Mouse (Mus musculus) Patski (cell line): ENCODE results near the gene Klrb1b. TPM values are rescaled to one million over a fixed set of nuclear protein-coding genes. Genes with fewer than 3 reads are reported as not detected.
"Not testable (repeated sequence)": the region's sequence is repeated elsewhere in the genome, so short reads cannot be mapped to it uniquely, and the experiment has no call there.

Experiments used
- ATAC-seq: fragments of 100-300 bp; one replicate; pipeline ENCODE4 v1.8.0; 2021
- CTCF ChIA-PET: fragments of 350-600 bp; sonication (Branson Sonifier 250); formaldehyde crosslinking; loops from one replicate; lab custom pipeline; 2022; ENCODE audit warnings: inconsistent platforms; lab: Charles Lee
- POLR2A ChIA-PET: fragments of 350-600 bp; sonication (Branson Sonifier 250); formaldehyde crosslinking; loops from one replicate; lab custom pipeline; 2022; ENCODE audit warnings: antibody characterized with exemption, inconsistent platforms; lab: Charles Lee
- DNase-seq: peaks from one replicate; pipeline ENCODE4 v3.0.0-alpha.2; 2011; ENCODE audit warnings: low read depth, low spot score
- H3K27me3 ChIP-seq: fragments of 371-371 bp; one replicate; pipeline ENCODE4 v1.5.1; 2021
- CTCF ChIP-seq: fragments of 100-300 bp; IDR thresholded peaks from one replicate; pipeline ENCODE4 v1.5.1; 2021
- in situ Hi-C: fragments of 300-500 bp; cut with MboI; formaldehyde crosslinking; loops from 3 replicates; pipeline ENCODE4 v1.11.1; 2018; ENCODE audit warnings: low pct_unique_long_range_greater_than_20kb, mixed read lengths
- polyA plus RNA-seq: library from polyadenylated mRNA; unstranded; gene quantifications from one replicate; pipeline ENCODE4 v1.2.3, GENCODE M21; 2021

The Klrb1b gene
- polyA plus RNA-seq, 1 experiment from 2014 or later = not detected

DNA sequence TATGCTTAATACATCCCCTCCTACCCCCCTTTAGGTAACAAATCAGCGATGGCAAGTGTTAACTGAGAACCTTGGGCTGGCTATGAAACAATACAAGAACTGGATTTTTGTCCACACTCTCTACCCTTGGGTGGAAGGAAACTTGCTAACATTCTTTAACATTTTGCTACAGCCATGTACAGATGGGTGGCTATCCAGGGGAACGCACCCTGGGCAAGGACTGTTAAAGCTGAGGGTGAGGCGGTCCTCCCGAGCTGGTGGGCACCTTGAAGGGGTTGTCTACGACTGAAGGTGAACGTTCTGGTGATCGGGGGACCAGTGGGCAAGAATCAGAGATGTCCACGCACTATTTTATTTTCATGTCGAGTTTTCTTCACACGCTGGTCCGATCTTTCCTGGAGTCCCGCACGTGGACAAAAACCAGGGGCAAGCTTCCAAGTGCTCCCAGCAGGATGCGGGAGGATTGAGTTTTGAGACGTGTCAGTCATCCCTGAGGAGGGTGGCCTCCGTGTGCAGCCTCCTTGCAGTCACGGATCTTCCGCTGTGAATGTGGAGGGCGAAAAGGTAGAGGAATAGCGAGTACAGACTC is 16.3 kb upstream of the Klrb1b start:
- ATAC-seq (no peak), DNase-seq (no peak)
- in situ Hi-C loops = loop anchor here (5.0 to 25.0 kb wide), 4 partner anchors 40 to 695 kb away; partner anchors contain the start of genes Clec2d and Gabarapl1
- CTCF ChIA-PET = interaction anchor here (1.4 kb wide), 2 partner anchors 36 to 40 kb away, joined by 3 to 4 read pairs; no protein-coding TSS in a partner anchor
- H3K27me3 ChIP-seq = no peaks in the 10 kb centered on the region
- POLR2A ChIA-PET = no interaction called here
- no peak for TF ChIP-seq CTCF

DNA sequence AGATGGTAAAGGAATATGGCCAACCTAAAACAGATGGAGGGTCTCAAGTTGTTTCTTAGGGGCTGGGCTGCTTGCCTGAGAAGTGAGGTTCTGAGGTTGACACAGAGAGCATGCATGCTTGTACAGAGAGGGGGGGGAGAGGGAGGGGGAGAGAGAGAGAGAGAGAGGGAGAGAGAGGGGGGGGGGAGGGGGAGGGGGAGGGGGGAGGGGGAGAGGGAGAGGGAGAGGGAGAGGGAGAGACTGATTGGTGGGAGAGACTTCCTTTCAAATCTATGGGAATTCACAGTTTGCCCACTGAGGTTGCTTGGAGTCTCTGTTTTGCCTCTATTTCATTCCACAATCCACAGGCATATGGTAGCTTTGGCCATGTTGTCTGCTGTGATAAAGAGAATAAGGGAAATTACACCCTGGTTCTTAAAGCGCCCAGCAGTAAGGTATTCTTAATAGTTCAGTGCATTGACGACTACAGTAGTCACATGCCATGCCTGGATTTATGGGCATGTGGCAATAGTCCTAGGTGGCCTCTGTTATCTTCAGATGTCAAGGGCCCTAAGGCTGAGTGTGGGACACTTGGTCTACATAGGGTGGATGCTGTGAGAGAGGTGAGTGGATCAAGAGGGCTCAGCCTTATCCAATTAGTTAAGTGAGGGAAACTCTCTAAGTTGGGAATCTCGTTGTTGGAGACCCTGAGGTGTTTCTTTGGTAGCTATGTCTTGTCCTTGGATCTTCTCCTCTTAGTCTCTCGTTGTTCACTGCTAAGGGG is 15.4 kb upstream of the Klrb1b start:
- in situ Hi-C loops = loop anchor here (5.0 to 25.0 kb wide), 4 partner anchors 39 to 696 kb away; partner anchors contain the start of genes Clec2d and Gabarapl1
- ATAC-seq = no peak

DNA sequence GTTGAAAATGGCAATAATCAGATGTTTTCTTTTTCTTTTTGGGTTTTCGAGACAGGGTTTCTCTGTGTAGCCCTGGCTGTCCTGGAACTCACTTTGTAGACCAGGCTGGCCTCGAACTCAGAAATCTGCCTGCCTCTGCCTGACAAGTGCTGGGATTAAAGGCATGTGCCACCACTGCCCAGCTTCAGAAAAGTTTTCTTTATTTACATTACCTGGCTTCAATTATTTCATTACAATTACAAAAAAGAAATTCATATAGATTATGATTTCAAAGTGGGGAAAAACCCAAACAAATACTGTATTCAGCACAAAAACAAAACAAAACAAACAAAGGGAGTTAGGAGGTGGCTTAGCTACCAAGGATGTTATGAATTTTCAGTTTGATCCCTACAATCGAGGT is 14.5 kb upstream of the Klrb1b start:
- in situ Hi-C loops = loop anchor here (5.0 to 25.0 kb wide), 4 partner anchors 38 to 697 kb away; partner anchors contain the start of genes Clec2d and Gabarapl1
- POLR2A ChIA-PET, ATAC-seq, H3K27me3 ChIP-seq, DNase-seq: not testable (repeated sequence)
- CTCF ChIA-PET = interaction anchor here (0.8 kb wide), 1 partner anchor 74 kb away, joined by 3 read pairs; no protein-coding TSS in a partner anchor

More for the DNA sequence above, 15.4 kb upstream of the Klrb1b start:
- POLR2A ChIA-PET = no interaction called here
- CTCF ChIA-PET = no interaction called here
- DNase-seq = no peak
- no peak for TF ChIP-seq CTCF
- H3K27me3 ChIP-seq = no peaks in the 10 kb centered on the region

DNA sequence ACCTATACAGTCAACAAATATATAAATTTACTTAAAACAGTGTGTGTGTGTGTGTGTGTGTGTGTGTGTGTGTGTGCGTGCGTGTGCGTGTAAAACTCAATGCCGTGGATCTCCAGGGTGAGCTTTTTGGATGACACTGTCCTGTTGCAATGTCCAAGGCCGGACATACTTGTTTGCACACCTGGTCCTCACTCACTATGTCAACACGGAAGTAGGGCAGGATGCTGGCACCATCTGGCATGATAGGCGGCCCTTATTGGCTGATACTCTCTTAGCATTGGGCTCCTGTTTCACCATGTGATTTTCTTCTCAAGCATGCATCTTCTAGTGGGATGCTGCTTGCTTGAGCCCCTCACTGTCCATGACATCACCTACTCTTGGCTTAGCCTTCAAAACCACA is 13.8 kb upstream of the Klrb1b start:
- in situ Hi-C loops = loop anchor here (5.0 to 25.0 kb wide), 4 partner anchors 38 to 697 kb away; partner anchors contain the start of genes Clec2d and Gabarapl1
- H3K27me3 ChIP-seq = no peaks in the 10 kb centered on the region
- TF ChIP-seq CTCF = no peak
- DNase-seq (no peak), ATAC-seq (no peak)
- POLR2A ChIA-PET = no interaction called here
- CTCF ChIA-PET = interaction anchor here (0.8 to 1.1 kb wide), 2 partner anchors 36 to 73 kb away, joined by 3 read pairs; no protein-coding TSS in a partner anchor

DNA sequence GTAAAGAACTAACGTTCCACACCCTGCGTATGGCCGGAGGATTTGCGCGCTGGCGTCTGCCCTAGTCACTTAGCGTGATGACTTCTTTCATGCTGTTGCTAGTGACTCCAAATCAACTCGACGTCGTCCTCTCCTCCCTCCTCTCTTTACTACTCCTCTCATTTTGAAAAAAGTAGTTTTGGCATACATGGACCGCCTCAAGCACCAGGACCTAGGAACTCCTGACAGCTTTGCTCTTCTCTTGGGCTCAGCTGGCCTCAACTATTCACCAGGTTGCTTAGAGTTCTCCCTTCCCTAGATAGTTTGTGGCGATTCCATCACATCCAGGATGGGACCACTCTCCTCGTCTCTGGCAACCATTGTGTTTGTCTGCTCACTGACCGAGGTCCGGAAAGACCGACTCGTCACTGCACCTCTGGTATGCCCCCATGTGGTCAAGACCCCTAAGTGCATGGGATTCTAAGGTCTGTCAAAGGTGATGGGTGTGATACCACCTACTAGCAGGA is 13.2 kb upstream of the Klrb1b start:
- ATAC-seq = peak; percentile 46
- POLR2A ChIA-PET = no interaction called here
- CTCF ChIA-PET = interaction anchor here (1.1 kb wide), 1 partner anchor 35 kb away, joined by 3 read pairs; no protein-coding TSS in a partner anchor
- H3K27me3 ChIP-seq = no peaks in the 10 kb centered on the region
- DNase-seq = no peak
- TF ChIP-seq CTCF = peak; percentile 85
- in situ Hi-C loops = loop anchor here (25.0 kb wide), 1 partner anchor 698 kb away; the partner anchor contains the start of gene Gabarapl1

GRCm38 (mm10) chr6:128838342-128839265 is 12.5 kb upstream of the Klrb1b start:
- DNase-seq = peak; percentile 70
- in situ Hi-C loops = loop anchor here (25.0 kb wide), 1 partner anchor 699 kb away; the partner anchor contains the start of gene Gabarapl1
- no peak for TF ChIP-seq CTCF
- ATAC-seq = peak; percentile 45
- POLR2A ChIA-PET = interaction anchor here (0.6 kb wide), 1 partner anchor 1906 kb away, joined by 3 read pairs; no protein-coding TSS in a partner anchor
- no peaks in the 10 kb centered on the region for H3K27me3 ChIP-seq
- CTCF ChIA-PET = interaction anchor here (1.1 to 1.5 kb wide), 4 partner anchors 11 to 39 kb away, joined by 3 to 5 read pairs (median 4); no protein-coding TSS in a partner anchor

DNA sequence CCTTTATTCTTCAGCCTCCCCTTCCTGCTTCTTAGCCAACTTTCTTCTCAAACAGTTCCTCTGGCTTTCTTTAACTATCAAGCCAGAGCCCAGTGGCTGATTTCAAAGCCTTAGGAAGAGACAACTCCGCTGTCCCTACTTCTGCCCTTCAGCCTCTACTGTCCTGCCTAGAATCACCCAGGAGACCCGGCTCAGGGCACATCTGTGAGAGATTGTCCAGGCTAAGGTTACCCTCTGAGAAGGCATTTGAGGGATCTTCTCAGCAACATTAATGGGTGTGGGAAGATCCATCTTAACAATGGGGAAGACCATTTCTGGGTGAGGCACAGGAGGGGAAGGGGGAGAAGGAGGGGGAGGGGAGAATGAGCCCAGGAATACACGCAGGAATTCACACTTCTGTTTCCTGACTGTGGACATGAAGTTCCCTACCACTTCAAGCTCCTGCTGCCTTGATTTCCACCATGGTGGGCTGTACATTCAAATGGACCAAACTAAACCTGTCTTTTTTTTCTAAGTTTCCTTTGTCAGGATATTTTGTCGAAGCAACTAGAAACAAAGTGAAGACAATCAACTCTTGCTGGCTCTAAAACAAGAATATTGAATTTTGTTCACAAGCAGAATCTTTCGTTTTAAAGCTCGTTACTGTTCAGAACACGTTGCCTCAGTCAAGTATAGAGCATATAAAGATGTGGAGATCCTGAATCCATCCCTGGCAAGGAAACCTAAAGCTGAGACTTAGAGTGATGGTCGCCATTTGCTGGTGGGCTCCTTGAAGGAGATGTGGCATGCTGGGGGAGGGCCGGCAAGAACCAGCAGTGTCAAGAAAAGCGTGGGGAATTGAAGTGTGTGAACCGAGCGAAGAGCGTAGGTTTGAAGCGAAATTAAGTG is 11.6 kb upstream of the Klrb1b start:
- no peak for ATAC-seq
- ChIA-PET CTCF (interaction anchor here (1.1 to 1.5 kb wide), 4 partner anchors 12 to 38 kb away, joined by 3 to 5 read pairs (median 4); no protein-coding TSS in a partner anchor), POLR2A (interaction anchor here (0.6 kb wide), 1 partner anchor 1905 kb away, joined by 3 read pairs; no protein-coding TSS in a partner anchor)
- H3K27me3 ChIP-seq = no peaks in the 10 kb centered on the region
- no peak for TF ChIP-seq CTCF
- in situ Hi-C loops = loop anchor here (25.0 kb wide), 1 partner anchor 700 kb away; the partner anchor contains the start of gene Gabarapl1
- no peak for DNase-seq

GRCm38 (mm10) chr6:128836955-128837334 is 10.8 kb upstream of the Klrb1b start:
- TF ChIP-seq CTCF = no peak
- H3K27me3 ChIP-seq = no peaks in the 10 kb centered on the region
- ChIA-PET POLR2A (no interaction called here), CTCF (interaction anchor here (1.5 kb wide), 1 partner anchor 13 kb away, joined by 4 read pairs; no protein-coding TSS in a partner anchor)
- ATAC-seq (no peak), DNase-seq (no peak)
- in situ Hi-C loops = loop anchor here (25.0 kb wide), 1 partner anchor 700 kb away; the partner anchor contains the start of gene Gabarapl1
